Mouse (Mus musculus) E14TG2a.4 (cell line): ENCODE measurements around the gene Iqcf5.
"Not testable (repeated sequence)": the region's sequence is repeated elsewhere in the genome, so short reads cannot be mapped to it uniquely, and the experiment has no call there.

Experiments
- H3K27me3 ChIP-seq: 2 replicates; pipeline ENCODE4 v1.6.1; 2014; ENCODE audit warnings: low read length, control low read depth; ENCODE audit not compliant: insufficient read depth
- H3K36me3 ChIP-seq: 2 replicates; pipeline ENCODE4 v1.6.1; 2014; ENCODE audit warnings: low read length, control low read depth; ENCODE audit not compliant: insufficient read depth
- H3K4me1 ChIP-seq: replicated peaks from 2 replicates; pipeline ENCODE4 v1.6.1; 2014; ENCODE audit warnings: low read depth, low read length, control low read depth
- H3K4me3 ChIP-seq: replicated peaks from 2 replicates; pipeline ENCODE4 v1.5.1; 2014; ENCODE audit warnings: mild to moderate bottlenecking, low read length
- H3K9me3 ChIP-seq: 2 replicates; pipeline ENCODE4 v1.6.1; 2014; ENCODE audit warnings: low read length, control low read depth
- CTCF ChIP-seq: conservative IDR thresholded peaks from 2 replicates; pipeline ENCODE4 v1.5.1; 2014; ENCODE audit warnings: low read length
- NANOG ChIP-seq: IDR thresholded peaks from 2 replicates; pipeline ENCODE4 v1.6.1; 2014; ENCODE audit warnings: borderline replicate concordance, low read length, mixed read lengths
- POU5F1 ChIP-seq: IDR thresholded peaks from 2 replicates; pipeline ENCODE4 v1.6.1; 2014; ENCODE audit warnings: low read length, borderline replicate concordance

Gene Iqcf5

DNA sequence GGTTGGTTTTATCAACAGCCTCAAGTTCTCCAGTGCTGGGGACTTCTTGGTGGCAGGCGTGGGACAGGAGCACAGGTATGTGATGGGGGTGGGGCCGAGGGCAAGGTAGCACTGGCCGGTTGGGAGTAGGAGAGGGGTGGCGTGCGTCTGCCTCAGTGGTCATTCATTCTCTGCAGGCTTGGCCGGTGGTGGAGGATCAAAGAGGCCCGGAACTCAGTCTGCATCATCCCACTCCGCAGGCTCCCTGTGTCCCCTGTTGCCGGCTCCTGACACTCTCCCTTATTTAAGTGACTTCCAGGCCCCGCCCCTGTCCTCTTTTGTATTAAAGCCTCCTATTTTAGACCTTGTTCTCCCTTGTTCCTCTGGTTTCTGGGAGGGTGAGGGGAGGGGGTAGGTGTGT, 29.3 kb upstream of the Iqcf5 start:
- H3K4me1 ChIP-seq, result peaks cover 66% of the 10 kb centered on the region
- H3K9me3 ChIP-seq, result no peaks in the 10 kb centered on the region
- no peak overlapping the region for H3K4me3 ChIP-seq
- peaks cover 69% of the 10 kb centered on the region for H3K36me3 ChIP-seq
- H3K27me3 ChIP-seq, result no peaks in the 10 kb centered on the region
- TF ChIP-seq CTCF (no peak), POU5F1 (no peak), NANOG (no peak)

DNA sequence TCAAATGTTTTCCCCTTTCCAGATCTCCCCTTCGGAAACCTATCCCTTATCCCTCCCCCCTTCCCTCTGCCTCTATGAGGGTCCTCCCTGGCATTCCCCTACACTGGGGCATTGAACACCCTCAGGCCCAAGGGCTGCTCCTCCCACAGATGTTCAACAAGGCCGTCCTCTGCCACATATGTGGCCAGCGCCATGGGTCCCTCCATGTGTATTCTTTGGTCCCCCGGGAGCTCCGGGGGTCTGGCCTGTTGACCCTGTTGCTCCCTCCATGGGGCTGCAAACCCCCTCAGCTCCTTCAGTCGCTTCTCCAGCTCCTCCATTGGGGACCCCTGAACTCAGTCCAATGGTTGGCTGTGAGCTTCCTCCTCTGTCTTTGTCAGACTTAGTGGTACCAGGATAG, 26.8 kb upstream of the Iqcf5 start:
- Histone ChIP-seq H3K36me3 (peaks cover 48% of the 10 kb centered on the region), H3K4me1 (peaks cover 55% of the 10 kb centered on the region)
- H3K9me3 ChIP-seq, H3K4me3 ChIP-seq, H3K27me3 ChIP-seq: not testable (repeated sequence)

DNA sequence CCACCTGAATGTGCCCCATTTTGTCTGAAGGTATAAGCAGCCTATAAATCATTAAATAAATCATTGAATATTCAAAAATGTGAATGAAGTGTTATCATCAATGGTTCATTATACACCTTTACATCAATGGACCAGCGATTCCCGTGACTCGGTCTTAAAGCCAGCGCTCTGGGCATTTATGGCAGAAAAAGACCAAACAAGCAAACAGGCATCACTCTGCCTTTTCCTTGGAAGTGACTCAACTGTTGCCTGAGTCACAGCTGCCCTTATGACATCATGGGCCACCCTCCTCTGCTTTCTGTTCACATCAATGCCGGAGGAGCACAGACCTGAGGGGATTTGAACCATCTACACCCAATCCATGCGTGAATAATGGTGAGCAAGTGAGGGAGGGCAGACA, 14.7 kb upstream of the Iqcf5 start, which contains the start of gene Iqcf1:
Iqcf1 (plus strand) TSS at position 301 of the 400 bp plus-strand sequence.
- no peaks in the 10 kb centered on the region for H3K9me3 ChIP-seq
- peaks cover 14% of the 10 kb centered on the region; the same call in 1 of the 2 replicates for H3K27me3 ChIP-seq
- TF ChIP-seq POU5F1 (no peak), CTCF (no peak), NANOG (no peak)
- H3K4me3 ChIP-seq, result no peak within 1 kb of the TSS
- no peaks in the 10 kb centered on the region for H3K36me3 ChIP-seq
- H3K4me1 ChIP-seq, result peaks cover 17% of the 10 kb centered on the region; the same call in 1 of the 2 replicates

DNA sequence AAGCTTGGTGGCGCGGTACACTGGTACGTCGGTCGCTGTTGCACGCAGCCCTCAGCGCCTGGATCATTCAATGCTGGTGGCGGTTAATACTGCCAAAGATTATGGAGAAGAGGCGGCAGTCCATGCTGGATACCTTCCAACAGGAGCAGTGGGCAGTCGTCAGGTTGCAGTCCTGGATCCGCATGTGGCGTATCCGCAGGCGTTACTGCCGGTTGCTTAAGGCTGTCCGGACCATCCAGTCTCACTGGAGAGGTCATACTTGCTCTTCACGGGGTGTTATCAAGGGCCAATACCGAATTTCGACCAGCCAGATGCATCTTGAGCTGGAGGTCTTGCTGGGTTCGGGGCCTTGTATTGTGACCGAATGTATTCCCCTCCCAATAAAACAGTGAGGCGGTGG, 12.5 kb upstream of the Iqcf5 start:
- Histone ChIP-seq H3K9me3 (no peaks in the 10 kb centered on the region), H3K4me1 (peaks cover 17% of the 10 kb centered on the region; the same call in 1 of the 2 replicates), H3K4me3 (peak overlapping the region; percentile 57), H3K36me3 (no peaks in the 10 kb centered on the region), H3K27me3 (peaks cover 17% of the 10 kb centered on the region; the same call in 1 of the 2 replicates)
- TF ChIP-seq CTCF (no peak), POU5F1 (no peak), NANOG (no peak)

DNA sequence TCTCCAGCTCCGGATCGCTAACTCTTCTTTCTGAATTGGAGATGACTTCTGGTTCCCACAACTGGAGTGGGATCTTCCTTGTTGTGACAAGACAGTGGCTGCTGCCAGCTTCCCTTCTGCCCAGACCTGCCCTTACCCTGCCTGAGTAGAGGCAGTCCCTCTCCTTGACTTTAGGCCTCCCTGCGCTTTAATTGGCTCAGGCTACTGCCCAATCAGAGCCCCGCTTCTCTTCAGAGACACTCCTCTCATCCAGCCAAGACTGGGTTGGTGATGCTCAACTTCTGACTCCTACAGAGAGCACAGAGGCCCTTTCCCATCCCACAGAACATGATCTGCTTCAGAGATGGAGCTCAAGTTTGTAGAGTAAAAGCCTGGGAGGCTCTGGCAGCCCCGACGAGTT, 10.1 kb upstream of the Iqcf5 start:
- Histone ChIP-seq H3K4me3 (no peak overlapping the region), H3K9me3 (no peaks in the 10 kb centered on the region), H3K27me3 (peaks cover 17% of the 10 kb centered on the region; the same call in 1 of the 2 replicates), H3K36me3 (no peaks in the 10 kb centered on the region), H3K4me1 (peaks cover 17% of the 10 kb centered on the region; the same call in 1 of the 2 replicates)
- no peak for TF ChIP-seq CTCF
- TF ChIP-seq POU5F1, result no peak
- no peak for TF ChIP-seq NANOG

DNA sequence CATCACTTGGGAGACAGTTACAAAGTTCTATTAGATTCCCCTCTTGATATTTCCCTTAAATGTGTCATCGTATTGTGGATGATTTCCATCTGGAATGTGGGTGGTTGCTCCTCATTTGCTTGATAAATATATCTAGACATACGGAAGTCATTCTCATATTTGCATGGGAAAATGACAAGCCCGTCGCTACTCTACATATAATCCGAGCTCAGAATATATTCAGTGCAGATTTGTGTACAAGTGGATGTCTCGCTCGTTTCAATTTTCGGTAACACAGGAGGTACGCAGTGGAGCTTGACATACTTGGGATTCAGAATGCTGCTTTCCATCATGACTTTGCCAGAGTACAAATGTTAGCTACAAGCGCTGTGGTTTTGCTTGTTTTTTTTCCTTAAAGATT, 5.0 kb upstream of the Iqcf5 start:
- Histone ChIP-seq H3K9me3 (no peaks in the 10 kb centered on the region), H3K4me1 (peaks cover 20% of the 10 kb centered on the region), H3K36me3 (no peaks in the 10 kb centered on the region), H3K4me3 (no peak overlapping the region), H3K27me3 (peaks cover 3% of the 10 kb centered on the region; the same call in 1 of the 2 replicates)
- TF ChIP-seq POU5F1, result no peak
- TF ChIP-seq CTCF, result no peak
- no peak for TF ChIP-seq NANOG

DNA sequence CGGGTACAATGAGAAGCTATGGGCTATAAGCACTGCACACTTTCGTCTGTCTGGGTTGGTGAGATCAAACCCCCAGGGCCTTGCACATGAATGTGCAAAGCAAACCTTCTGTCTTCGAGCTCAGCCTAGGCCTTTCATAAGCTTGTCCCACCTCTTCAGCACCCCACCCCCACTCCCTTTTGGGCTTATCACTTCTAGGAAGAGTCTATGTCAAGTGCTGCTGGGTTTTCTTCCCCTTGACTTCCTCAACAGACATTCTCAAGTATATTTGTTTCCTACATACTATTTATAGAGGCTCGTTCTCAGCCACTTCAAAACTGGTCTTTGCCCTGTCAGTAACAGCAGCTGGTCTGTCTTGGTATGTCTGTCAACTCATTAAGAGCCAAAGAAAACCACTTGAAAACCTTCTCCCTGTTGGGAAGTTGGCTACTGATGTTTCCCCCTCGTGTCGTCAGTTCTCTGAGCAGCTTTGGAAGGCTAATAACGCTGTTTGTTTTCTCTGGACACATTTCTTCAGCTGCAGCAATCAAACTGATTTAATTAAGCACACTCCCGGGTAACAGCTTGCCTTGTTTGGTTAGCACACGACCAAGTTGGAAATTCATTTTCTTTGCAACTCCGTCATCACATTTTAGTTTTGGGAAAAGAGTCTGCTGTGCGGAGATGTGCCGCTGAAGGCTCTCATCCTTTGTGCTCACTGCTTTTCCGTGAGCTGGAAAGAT, 1.5 kb upstream of the Iqcf5 start:
- TF ChIP-seq POU5F1 (no peak), CTCF (no peak), NANOG (no peak)
- Histone ChIP-seq H3K27me3 (peaks cover 3% of the 10 kb centered on the region; the same call in 1 of the 2 replicates), H3K36me3 (no peaks in the 10 kb centered on the region), H3K4me3 (no peak overlapping the region), H3K9me3 (no peaks in the 10 kb centered on the region), H3K4me1 (peaks cover 21% of the 10 kb centered on the region)

DNA sequence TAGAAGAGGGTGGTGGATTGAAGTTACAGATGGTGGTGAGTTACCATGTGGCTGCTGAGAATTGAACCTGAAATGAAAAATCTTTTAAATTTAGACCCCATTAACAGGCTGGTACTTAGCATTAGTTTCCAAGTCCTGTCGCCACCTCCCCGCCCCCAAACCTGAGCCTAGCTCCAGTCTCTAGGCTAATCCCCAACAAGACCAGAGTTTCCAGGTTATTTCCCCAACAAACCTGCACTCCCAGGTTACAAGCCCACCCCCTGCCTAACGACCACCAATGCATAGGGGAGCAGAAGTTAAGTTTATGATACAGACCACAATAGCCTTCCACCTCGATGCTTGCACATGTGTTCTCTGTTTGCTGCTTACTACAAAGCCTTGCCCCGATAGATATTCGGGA, 807 bp upstream of the Iqcf5 start:
- Histone ChIP-seq H3K4me1 (peaks cover 21% of the 10 kb centered on the region), H3K36me3 (no peaks in the 10 kb centered on the region), H3K27me3 (peaks cover 3% of the 10 kb centered on the region; the same call in 1 of the 2 replicates), H3K9me3 (no peaks in the 10 kb centered on the region), H3K4me3 (no peak overlapping the region)
- TF ChIP-seq POU5F1 (no peak), CTCF (no peak), NANOG (no peak)

DNA sequence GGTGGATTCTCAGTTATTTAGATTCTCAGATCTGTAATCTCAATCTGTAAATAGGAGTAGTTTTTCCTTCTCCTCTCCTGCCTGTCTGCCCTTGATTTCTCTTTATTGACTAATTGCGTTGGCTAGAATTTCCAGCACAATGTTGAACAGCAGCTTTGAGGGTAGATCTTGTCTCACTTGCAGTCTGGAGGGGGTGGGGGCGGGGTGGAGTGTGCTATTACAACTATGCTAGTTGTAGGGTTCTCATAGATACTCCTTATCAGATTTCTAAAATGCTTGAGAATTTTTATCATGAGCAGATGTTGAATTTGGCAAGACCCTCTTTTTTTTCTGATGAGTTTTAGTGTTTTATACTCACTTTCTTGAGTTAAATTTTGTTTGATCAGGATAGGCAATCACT, 5.1 kb downstream of the Iqcf5 start:
- no peak for TF ChIP-seq NANOG
- TF ChIP-seq CTCF, result no peak
- no peak for TF ChIP-seq POU5F1
- Histone ChIP-seq H3K36me3 (no peaks in the 10 kb centered on the region), H3K4me1 (peaks cover 4% of the 10 kb centered on the region), H3K27me3 (peaks cover 2% of the 10 kb centered on the region; the same call in 1 of the 2 replicates), H3K4me3 (no peak overlapping the region), H3K9me3 (no peaks in the 10 kb centered on the region)
